Mouse (Mus musculus) liver (tissue): ENCODE measurements around the gene Pcgf2.
A peak's percentile ranks its signal among the peaks of the same experiment; 100 is the strongest.
"Not testable (repeated sequence)": the region's sequence is repeated elsewhere in the genome, so short reads cannot be mapped to it uniquely, and the experiment has no call there.

Source experiments
- DNase-seq: peaks from one replicate; pipeline ENCODE4 v3.0.0-alpha.2; 2020; ENCODE audit warnings: mixed read lengths

Pcgf2 gene

DNA sequence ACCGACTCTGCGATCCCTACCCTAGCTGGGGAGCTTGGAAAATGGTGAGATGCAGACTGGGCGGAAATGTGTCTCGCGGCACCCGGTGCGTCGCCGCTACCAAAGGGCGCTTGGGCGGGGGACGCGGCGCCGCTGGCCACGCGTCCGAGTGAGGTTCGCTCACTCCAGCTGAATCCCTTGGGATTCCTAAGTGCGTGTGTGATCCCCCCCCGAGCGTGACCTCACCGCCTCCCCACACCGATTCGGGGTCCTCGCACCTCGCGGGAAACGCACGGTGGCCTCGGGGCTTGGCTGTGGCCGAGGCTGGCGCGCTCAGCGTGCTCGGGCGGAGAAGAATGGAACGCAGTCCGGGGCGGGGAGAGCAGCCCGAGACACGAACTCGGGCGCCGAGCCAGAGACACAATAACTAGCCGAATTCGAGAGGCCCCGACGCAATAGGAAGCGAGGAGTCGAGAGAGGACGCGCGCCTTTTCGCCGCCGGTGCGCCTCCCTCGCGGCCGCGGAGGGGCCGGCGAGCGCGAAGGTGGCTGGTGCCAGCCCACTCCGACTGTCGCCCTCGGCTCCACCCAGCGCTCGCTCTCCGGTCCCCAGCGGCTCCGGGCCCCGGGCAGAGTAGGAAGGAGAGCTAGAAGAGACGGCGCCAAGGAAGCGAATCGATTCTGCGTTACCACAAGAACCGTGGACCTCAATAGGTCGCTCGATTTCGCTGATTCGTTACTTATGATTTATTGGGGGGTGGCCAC lies at the start of gene Pcgf2:
TSS of gene Pcgf2 (minus strand) at position 495 of the 743 bp plus-strand sequence.
- DNase-seq: peak; percentile 44

GRCm38 (mm10) chr11:97748496-97748895 lies 48.2 kb upstream of the Pcgf2 start:
- no peak for DNase-seq

DNA sequence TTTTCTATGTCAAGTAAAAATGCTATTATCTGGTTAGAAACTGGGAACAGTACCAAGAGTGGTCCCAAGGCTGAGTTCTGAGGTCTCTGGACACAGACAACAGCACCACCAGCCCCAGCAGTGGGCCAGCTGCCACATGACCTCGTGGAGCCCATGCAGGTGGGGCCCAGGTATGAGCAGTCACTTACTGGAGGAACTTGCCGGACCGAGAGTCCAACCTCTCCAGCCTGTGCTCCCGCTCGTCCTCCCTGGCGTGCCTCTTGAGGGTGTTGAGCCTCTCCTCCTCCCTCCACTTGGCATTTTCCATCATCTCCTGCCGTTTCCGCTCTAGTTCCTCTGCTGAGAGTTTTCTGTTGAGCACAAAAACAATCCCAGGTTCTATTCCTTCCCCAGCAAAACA lies 47.5 kb upstream of the Pcgf2 start:
- DNase-seq: no peak

DNA sequence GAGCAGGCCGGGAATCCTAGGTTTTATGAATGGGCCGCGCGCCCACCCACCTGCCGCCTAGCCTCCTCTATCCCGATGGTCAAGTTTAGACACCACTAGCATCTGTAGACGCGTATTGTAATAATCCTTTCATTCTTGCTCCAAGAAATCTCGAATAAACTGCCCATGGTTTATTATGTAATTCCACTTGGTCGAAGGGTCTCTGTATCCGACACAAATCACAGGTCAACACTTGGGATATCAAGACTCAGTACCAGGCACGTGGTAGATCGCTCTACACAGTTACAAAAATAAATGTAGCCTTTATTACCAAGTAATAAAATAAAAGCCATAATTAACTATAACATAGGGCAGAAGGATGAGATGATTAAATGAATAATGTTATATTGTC lies 45.0 kb upstream of the Pcgf2 start:
- DNase-seq: no peak

DNA sequence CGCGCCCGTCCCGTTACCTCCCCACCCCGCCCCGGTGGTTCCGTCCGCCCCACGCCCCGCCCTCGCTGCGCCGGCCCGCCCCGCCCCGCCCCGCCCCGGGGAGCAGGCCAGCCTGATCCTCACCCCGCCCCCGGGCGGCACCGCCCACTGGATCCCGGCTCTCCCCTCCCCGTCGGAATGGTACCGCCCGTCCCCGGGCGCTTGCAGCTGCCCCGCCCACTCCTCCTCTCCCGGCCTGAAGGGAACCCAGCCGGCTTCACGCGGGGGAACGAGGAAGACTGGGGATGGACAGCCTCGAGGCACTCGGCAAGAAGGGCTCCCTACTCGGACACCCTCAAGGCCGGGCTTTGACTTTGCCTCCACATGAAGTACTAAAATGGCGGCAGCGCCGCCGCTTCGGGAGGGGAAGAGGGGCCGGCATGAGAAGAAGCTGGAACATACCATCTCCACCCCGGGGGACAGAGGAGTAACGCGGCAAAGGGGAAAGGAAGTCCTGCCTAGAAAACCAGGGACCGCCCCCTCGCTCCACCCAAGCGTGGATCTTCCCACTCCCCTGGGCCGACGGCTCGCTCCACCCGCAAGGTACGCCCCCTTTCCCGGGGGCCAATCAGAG lies 44.5 kb upstream of the Pcgf2 start:
- peak; percentile 99 for DNase-seq

DNA sequence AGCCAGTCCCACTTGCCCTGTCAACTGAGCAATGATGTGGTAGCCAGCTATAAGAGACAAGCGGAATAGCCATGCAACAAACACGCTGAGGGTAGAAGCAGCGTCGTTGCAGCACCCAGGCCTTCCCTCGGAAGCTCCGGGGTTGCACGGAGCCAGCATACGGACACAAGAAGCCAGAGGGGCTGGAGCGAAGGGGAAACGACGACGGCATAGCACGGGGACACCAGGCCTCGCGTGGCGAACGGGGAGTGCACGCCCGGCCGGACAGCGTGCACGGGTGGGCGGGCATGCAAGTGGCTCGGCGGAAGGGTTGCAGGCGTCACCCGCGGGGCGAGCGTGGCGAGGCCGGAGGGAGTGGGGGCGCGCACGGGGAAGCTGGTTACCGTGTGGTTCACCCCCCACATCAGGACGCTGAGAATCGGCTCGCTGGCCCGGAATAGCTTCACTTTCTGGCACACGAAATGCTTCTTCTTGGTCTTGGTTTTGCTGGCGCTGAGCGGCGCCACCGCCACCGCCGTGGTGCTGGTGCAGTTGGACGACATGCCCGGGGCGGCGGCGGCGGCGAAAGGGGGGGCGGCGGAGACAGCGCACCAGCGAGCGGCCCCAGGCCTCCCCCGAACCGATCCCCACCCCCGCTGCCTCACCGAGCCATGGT lies 43.9 kb upstream of the Pcgf2 start, which contains the start of gene Pip4k2b:
TSS of gene Pip4k2b (minus strand) at position 642 of the 655 bp plus-strand sequence.
- peak; percentile 63 for DNase-seq

DNA sequence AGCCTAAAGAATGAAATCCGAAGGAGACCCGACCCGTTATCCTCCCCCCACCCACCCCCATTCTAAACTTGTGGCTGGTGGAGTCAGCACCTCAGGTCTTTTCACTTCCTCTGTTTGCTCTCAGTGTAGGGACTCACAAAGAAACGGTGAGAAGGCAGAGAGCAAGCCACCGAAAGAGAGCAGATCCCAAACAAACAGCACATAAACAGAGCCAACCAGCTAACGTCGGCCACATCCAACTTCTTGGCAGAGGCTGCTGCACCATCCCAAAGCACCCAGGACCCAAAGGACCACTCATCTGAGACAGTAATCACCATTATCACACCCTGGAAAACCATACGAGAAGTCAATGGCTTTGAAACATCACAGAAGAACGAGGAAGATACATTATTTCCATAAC lies 43.1 kb upstream of the Pcgf2 start:
- no peak for DNase-seq

DNA sequence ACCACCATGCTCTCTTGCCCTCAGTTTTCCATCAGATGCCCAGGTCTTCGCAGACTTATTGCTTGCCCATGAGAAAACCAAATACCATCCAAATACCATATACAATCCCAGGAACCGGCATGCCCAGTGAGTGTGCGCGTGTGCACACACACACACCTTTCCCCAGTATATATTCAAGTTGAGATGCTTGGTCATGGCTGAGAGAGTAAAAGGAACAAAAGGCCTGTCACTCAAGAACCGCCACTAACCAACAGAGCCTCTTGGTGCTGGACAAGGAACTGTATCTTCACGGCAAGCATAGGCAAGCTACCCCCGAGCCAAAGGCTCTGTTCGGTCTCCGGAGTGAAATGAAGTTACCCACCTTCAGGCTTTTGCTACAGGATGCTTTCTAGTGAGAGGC lies 42.3 kb upstream of the Pcgf2 start:
- no peak for DNase-seq

DNA sequence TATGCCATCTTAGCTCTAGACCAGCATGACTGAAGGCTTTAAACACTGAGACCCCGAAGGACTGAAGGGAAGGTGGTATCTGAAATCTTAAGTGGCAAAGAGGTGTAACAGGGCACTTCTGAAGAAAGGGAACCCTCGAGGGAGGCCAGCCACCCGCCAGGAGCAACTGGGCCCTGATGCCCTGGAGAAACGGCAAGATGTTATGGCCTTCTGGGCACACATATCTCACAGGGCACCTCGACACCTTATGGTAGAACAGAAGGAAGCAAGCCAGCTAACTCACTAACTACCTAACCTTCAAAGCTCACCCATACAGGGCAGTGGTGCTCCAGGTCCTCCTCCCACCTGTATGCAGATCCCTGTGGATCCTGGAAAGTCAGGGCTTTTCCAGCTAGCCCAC lies 41.9 kb upstream of the Pcgf2 start:
- no peak for DNase-seq

GRCm38 (mm10) chr11:97740190-97740589 lies 39.9 kb upstream of the Pcgf2 start:
- no peak for DNase-seq

DNA sequence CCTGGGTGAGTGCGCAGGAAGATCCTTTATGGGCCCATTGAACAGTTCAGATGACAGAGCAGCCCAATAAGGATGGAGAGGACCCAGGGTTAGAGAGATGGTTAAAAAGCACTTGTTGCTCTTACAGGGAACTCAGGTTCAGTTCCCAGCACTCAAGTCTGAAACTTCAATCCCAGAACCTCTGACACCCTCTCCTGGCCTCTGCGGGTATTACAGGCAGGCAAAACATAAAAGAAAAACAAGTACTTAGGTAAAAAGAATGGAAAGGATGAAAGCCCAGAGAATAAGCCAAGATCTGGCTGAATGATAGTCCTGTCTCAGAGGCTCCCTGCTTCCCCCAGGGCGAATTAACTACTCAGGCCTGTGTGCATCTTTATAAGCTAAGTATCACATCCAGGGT lies 38.9 kb upstream of the Pcgf2 start:
- DNase-seq: no peak

DNA sequence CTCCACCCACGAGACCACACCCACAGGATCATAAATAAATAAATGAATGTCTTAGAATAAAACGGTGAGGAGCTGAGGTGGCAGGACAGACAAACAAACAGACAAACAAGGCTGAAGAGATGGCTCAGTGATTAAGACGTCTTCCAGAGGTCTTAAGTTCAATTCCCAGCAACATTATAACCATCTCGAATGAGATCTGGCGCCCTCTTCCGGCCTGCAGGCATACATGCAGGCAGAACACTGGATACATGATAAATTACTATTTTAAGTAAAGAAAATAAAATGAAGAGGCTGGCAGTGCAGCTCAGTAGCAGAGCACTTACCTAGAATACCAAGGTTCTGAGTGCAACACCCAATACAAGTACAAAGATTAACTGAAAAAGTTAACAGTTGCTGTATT lies 38.4 kb upstream of the Pcgf2 start:
- DNase-seq: peak; percentile 34

DNA sequence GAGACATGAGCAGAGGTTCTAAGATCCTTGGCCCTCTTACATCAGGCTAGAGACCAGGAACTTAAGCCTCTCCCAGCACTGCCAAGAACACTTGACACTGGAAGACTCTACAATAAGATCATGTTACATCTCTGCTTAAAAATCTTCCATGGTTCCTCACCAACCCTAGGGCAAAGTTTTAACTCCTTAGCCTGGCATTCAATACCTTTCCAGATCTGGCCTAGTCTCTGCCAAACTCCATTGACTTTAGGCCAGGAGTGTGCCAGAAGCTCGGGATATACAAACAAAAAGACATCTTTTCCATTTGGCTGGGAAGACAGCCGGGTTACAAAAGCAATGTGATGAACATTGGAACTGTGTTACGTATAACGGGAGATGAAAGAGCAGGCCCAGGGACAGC lies 37.3 kb upstream of the Pcgf2 start:
- no peak for DNase-seq

DNA sequence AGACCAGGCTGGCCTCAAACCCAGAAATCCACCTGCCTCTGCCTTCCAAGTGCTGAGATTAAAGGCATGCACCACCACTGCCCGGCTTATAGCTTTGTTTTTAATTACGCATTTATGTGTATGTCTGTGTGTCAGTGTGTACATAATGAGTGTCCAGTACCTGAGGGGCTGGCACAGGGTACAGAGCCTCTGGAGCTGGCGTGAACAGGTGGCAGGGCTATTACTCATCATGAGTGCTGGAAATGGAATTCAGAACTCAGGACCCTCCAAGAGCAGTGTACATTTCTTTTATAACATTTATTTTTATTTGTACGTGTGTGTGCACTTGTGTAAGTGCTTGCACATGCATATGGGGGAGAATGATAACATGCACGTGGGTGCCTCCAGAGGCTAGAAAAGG lies 36.3 kb upstream of the Pcgf2 start:
- DNase-seq: no peak

- DNase-seq: not testable (repeated sequence)
Measured at GRCm38 (mm10) chr11:97734810-97735209, 34.5 kb upstream of the Pcgf2 start.

DNA sequence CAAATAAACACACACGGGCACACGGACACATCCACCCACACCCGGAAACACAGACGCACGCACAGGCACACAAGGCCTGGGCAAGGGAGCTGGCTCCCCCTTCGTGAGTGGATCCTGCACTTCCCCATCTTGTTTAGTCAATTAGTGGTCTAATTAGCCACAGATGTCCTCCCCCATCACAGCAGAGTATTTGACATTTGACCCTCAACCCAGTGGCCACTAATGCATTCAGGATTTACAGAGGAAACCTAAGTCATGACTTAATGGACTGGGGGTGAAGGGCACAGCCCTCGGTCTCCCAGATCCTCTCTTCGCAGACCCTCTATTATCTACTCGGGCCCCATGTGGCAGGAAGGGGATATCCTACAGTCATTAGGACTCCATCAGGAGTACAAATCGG lies 33.4 kb upstream of the Pcgf2 start:
- DNase-seq: no peak

DNA sequence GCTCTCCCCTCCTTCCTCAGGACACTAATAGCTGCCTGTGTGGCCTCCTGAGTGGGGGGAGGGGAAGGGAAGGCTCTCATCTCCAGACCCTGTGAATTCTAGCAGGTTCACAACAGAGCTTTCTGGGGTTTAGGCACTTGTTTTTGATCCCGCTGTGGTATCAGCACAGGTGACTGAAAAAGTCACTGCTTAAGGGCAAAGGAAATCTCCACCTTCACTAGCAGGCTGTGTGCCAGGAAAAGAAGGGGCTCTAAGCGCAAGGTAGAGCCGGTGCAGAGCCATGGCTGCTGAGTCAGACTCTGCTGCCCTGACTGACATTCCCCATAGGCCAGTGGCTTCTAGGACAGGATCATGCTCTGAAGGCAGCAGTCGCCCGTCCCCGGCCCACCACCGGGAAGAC lies 28.4 kb upstream of the Pcgf2 start:
- DNase-seq: no peak

- DNase-seq: no peak
Measured at GRCm38 (mm10) chr11:97728311-97728710, 28.0 kb upstream of the Pcgf2 start.

- no peak for DNase-seq
Measured at GRCm38 (mm10) chr11:97723709-97724108, 23.4 kb upstream of the Pcgf2 start.

DNA sequence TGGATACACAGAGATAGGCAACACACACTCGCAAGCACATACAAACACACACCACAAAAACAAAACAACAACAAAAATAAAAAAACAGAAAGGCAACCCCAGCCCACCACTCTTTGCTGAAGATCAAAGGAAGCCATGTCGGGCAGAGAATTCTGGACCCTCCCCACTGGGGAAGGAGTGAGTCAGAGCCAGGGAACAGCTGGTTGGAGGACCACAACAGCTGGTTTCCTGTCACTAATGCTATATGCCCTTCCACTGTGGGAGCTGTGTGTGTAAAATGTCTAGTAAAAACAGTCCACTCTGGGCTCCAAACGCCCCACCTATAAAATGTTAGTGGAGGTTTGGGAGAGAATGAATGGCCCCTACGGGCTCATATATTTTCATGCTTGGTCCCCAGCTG lies 21.0 kb upstream of the Pcgf2 start:
- no peak for DNase-seq

GRCm38 (mm10) chr11:97719041-97719440 lies 18.7 kb upstream of the Pcgf2 start:
- no peak for DNase-seq

DNA sequence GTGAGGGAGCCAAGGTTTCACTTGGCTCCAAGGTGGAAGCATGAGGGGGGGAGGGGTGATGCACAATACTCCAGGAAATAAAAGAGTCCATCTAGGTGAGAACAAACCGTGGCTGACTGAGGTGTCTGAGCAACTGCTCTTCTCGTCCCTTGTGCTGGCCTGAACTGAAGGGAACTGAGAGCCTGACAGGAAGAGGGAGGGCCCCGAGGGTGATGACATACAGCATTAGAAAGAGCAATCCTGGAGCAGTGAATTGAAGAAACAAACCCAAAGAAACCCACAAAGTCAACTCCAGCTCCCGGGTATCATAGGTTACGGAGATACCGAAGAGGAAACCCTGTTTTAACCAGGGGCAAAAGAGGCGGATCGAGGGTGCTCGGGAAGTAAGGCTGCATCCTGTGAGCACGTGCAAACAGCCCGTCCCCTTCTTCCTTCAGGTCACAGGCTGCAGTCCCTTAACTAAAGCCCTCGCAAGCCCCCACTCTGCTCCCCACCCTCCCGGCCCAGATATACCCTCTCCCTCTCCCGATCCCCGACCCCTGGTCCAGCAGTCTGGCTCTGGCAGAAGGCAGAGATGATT lies 18.1 kb upstream of the Pcgf2 start:
- DNase-seq: no peak

DNA sequence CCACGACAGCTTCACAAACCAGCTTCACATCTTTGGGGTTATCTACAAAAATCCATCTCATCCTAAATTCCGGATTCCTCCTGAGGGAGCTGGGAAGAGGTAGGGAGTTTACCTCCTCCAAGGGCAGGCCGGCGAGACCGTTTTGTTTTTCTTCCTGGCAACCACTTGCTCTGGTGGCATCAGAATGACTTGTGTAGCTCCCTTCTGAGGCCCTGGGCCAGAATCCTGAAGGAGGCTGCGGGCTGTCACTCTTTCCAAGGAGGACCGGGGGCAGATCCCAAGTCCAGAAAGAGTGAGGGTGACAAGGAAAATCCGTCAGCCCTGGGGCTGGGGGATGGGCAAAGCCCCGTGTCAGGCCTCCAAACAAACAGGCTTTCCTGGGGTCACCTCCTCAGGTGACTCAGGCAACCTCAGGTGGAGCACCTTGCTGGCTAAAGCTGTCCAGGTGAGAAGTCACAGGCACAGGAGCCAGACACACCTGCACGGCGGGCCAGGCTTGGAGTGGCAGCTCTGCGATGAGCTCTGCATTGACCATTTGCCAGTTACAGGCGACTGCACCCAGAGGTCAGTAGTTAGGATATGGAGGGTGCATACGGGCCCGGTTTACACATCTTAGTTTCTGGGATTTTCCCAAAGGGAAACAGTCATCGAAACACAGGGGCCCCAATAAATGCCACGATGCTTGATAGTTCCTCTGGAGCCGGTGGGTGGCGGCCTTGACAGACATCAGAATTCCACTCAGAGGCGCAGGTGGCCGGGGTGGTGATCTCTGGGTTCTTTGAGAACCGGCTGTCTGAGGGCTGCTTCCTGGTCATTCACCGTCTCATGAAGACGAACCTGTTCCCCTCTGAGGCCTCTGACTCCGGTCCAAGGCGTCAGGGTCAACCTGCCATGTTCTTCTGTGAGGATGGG lies 17.3 kb upstream of the Pcgf2 start:
- DNase-seq: no peak
